Mouse (Mus musculus): ENCODE results near the gene Kif13a. TPM values are rescaled to one million over a fixed set of nuclear protein-coding genes. Genes with fewer than 3 reads are reported as not detected.

The Kif13a gene
- polyA plus RNA-seq, 1 experiment from 2014 or later = 2.5 TPM

GRCm38 (mm10) chr13:46726288-46727037, 203.2 kb downstream of the Kif13a start:
- no peaks in the 10 kb centered on the region for H3K9me3 ChIP-seq (replicated peaks)
- peaks cover 41% of the 10 kb centered on the region for H3K4me1 ChIP-seq (replicated peaks)
- no peaks in the 10 kb centered on the region for H3K36me3 ChIP-seq
- peak overlapping the region; percentile 99 for H3K27ac ChIP-seq
- H3K4me3 ChIP-seq (replicated peaks) = peak overlapping the region; percentile 99
- H3K4me2 ChIP-seq = peak overlapping the region; percentile 77
- H3K27me3 ChIP-seq = no peaks in the 10 kb centered on the region
- WGBS (ENCODE audit: insufficient replicate concordance) = under 1% methylated on average over 30 of the region's 30 CpGs
- ATAC-seq (ENCODE audit: low read depth) = no peak
- H3K9ac ChIP-seq = peak overlapping the region; percentile 98
- no peak for DNase-seq

- Histone ChIP-seq H3K27me3 (no peaks in the 10 kb centered on the region), H3K4me2 (peak overlapping the region; percentile 60), H3K36me3 (no peaks in the 10 kb centered on the region), H3K4me1 (replicated peaks) (peaks cover 50% of the 10 kb centered on the region), H3K9ac (peak overlapping the region; percentile 86), H3K27ac (peak overlapping the region; percentile 93), H3K4me3 (replicated peaks) (peak overlapping the region; percentile 99), H3K9me3 (replicated peaks) (no peaks in the 10 kb centered on the region)
- DNase-seq (peak; percentile 72), ATAC-seq (ENCODE audit: low read depth) (peak; percentile 50)
- WGBS (ENCODE audit: insufficient replicate concordance) = 6% methylated on average over 2 of the region's 2 CpGs
These were observed 204.4 kb downstream of the Kif13a start for GRCm38 (mm10) chr13:46725227-46725626.

GRCm38 (mm10) chr13:46724371-46724770, 205.3 kb downstream of the Kif13a start:
- peaks cover 6% of the 10 kb centered on the region for H3K36me3 ChIP-seq
- peaks cover 58% of the 10 kb centered on the region for H3K4me1 ChIP-seq (replicated peaks)
- ATAC-seq (ENCODE audit: low read depth) (no peak), DNase-seq (no peak)
- H3K27ac ChIP-seq = peak overlapping the region; percentile 93
- H3K4me3 ChIP-seq (replicated peaks) = peak overlapping the region; percentile 99
- peak overlapping the region; percentile 60 for H3K4me2 ChIP-seq
- H3K9me3 ChIP-seq (replicated peaks) = no peaks in the 10 kb centered on the region
- H3K9ac ChIP-seq = peak overlapping the region; percentile 86
- no peaks in the 10 kb centered on the region for H3K27me3 ChIP-seq

GRCm38 (mm10) chr13:46721009-46721408, 208.7 kb downstream of the Kif13a start:
- no peak for DNase-seq
- peaks cover 17% of the 10 kb centered on the region for H3K36me3 ChIP-seq
- no peak overlapping the region for H3K9ac ChIP-seq
- no peak for ATAC-seq (ENCODE audit: low read depth)
- H3K4me1 ChIP-seq (replicated peaks) = peaks cover 75% of the 10 kb centered on the region
- no peak overlapping the region; the same call in 1 of the 2 replicates for H3K27ac ChIP-seq
- H3K27me3 ChIP-seq = no peaks in the 10 kb centered on the region
- H3K4me3 ChIP-seq (replicated peaks) = no peak overlapping the region
- no peaks in the 10 kb centered on the region for H3K9me3 ChIP-seq (replicated peaks)
- 0 out of 2 replicates have a peak overlapping the region, but pooled peaks have one; percentile 10 for H3K4me2 ChIP-seq

- peak overlapping the region; percentile 53; the same call in 1 of the 2 replicates for H3K27ac ChIP-seq
- no peak overlapping the region for H3K4me3 ChIP-seq (replicated peaks)
- peak overlapping the region; percentile 29; the same call in 1 of the 2 replicates for H3K4me2 ChIP-seq
- peaks cover 33% of the 10 kb centered on the region for H3K36me3 ChIP-seq
- no peaks in the 10 kb centered on the region for H3K9me3 ChIP-seq (replicated peaks)
- peaks cover 68% of the 10 kb centered on the region for H3K4me1 ChIP-seq (replicated peaks)
- no peak for DNase-seq
- no peak for ATAC-seq (ENCODE audit: low read depth)
- H3K27me3 ChIP-seq = no peaks in the 10 kb centered on the region
- WGBS (ENCODE audit: insufficient replicate concordance) = 55% methylated on average over 5 of the region's 5 CpGs
- peak overlapping the region; percentile 53 for H3K9ac ChIP-seq
These were observed 210.7 kb downstream of the Kif13a start for GRCm38 (mm10) chr13:46718893-46719400.

- ATAC-seq (ENCODE audit: low read depth) (peak; percentile 81), DNase-seq (no peak)
- Histone ChIP-seq H3K9me3 (replicated peaks) (no peaks in the 10 kb centered on the region), H3K27ac (peak overlapping the region; percentile 85), H3K36me3 (peaks cover 56% of the 10 kb centered on the region), H3K27me3 (no peaks in the 10 kb centered on the region), H3K4me3 (replicated peaks) (no peak overlapping the region), H3K4me2 (peak overlapping the region; percentile 18), H3K4me1 (replicated peaks) (peaks cover 45% of the 10 kb centered on the region), H3K9ac (peak overlapping the region; percentile 39; the same call in 1 of the 2 replicates)
- WGBS (ENCODE audit: insufficient replicate concordance) = 40% methylated on average over 3 of the region's 3 CpGs
These were observed 213.6 kb downstream of the Kif13a start for GRCm38 (mm10) chr13:46715976-46716639.

GRCm38 (mm10) chr13:46713486-46713885, 216.2 kb downstream of the Kif13a start:
- Histone ChIP-seq H3K27ac (no peak overlapping the region), H3K27me3 (no peaks in the 10 kb centered on the region), H3K9me3 (replicated peaks) (no peaks in the 10 kb centered on the region), H3K9ac (no peak overlapping the region), H3K4me3 (replicated peaks) (no peak overlapping the region), H3K36me3 (peaks cover 70% of the 10 kb centered on the region), H3K4me1 (replicated peaks) (peaks cover 25% of the 10 kb centered on the region), H3K4me2 (no peak overlapping the region)
- 90% methylated on average over 5 of the region's 5 CpGs for WGBS (ENCODE audit: insufficient replicate concordance)
- no peak for DNase-seq
- ATAC-seq (ENCODE audit: low read depth) = no peak

GRCm38 (mm10) chr13:46703138-46703537, 226.5 kb downstream of the Kif13a start:
- ATAC-seq (ENCODE audit: low read depth) = no peak
- WGBS (ENCODE audit: insufficient replicate concordance) = 75% methylated on average over 5 of the region's 5 CpGs
- no peaks in the 10 kb centered on the region for H3K4me1 ChIP-seq (replicated peaks)
- H3K9me3 ChIP-seq (replicated peaks) = no peaks in the 10 kb centered on the region
- H3K9ac ChIP-seq = no peak overlapping the region
- H3K27ac ChIP-seq = no peak overlapping the region
- peaks cover 66% of the 10 kb centered on the region for H3K36me3 ChIP-seq
- no peak overlapping the region for H3K4me2 ChIP-seq
- H3K4me3 ChIP-seq (replicated peaks) = no peak overlapping the region
- no peak for DNase-seq
- H3K27me3 ChIP-seq = no peaks in the 10 kb centered on the region

- Histone ChIP-seq H3K27ac (no peak overlapping the region), H3K4me3 (replicated peaks) (no peak overlapping the region), H3K4me1 (replicated peaks) (no peaks in the 10 kb centered on the region), H3K27me3 (no peaks in the 10 kb centered on the region), H3K36me3 (peaks cover 65% of the 10 kb centered on the region), H3K9ac (no peak overlapping the region), H3K9me3 (replicated peaks) (no peaks in the 10 kb centered on the region), H3K4me2 (no peak overlapping the region)
- ATAC-seq (ENCODE audit: low read depth) = no peak
- DNase-seq = no peak
- WGBS (ENCODE audit: insufficient replicate concordance) = 76% methylated on average over 2 of the region's 2 CpGs
These were observed 228.2 kb downstream of the Kif13a start for GRCm38 (mm10) chr13:46701486-46701885.

GRCm38 (mm10) chr13:46699372-46699771, 230.3 kb downstream of the Kif13a start:
- no peak for DNase-seq
- no peaks in the 10 kb centered on the region for H3K27me3 ChIP-seq
- no peak for ATAC-seq (ENCODE audit: low read depth)
- no peak overlapping the region for H3K9ac ChIP-seq
- H3K4me1 ChIP-seq (replicated peaks) = no peaks in the 10 kb centered on the region
- WGBS (ENCODE audit: insufficient replicate concordance) = 89% methylated on average over 1 of the region's 1 CpGs
- H3K4me3 ChIP-seq (replicated peaks) = no peak overlapping the region
- peaks cover 70% of the 10 kb centered on the region for H3K36me3 ChIP-seq
- H3K4me2 ChIP-seq = no peak overlapping the region
- H3K9me3 ChIP-seq (replicated peaks) = no peaks in the 10 kb centered on the region
- H3K27ac ChIP-seq = no peak overlapping the region

All from liver, embryonic 13.5 days (tissue).